Mouse (Mus musculus): ENCODE results near the gene Celsr1. TPM values are rescaled to one million over a fixed set of nuclear protein-coding genes. Genes with fewer than 3 reads are reported as not detected.

Gene Celsr1
- polyA plus RNA-seq, 1 experiment from 2014 or later, result 3.9 TPM

DNA sequence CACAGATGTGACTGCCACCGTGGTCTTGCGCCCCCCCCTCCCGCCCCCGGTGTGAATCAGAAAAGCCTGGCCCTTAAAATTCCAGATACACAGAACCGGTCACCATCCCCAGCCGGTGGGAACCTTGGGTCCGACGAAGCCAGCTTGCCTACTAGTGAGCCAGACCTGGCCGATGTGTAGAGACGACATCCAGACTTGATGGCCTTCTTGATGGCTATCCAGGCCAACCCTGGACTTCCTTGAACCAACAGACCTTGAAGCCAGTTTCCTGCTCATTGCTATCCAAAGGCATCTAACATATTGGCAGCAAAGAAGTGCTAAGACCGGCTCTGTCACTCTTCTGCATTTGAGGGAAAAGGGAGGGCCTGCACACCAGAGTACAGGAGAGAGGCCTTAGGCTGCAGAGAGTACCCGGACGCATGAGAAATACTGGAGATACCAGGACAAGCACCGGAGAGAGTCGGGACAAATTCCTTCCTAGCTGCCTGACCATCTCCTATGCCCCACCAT is 174.5 kb downstream of the Celsr1 start:
- ATAC-seq (replicated peaks; ENCODE audit: low FRiP score), result peak; percentile 23
- WGBS, result 5% methylated on average over 15 of the region's 15 CpGs

DNA sequence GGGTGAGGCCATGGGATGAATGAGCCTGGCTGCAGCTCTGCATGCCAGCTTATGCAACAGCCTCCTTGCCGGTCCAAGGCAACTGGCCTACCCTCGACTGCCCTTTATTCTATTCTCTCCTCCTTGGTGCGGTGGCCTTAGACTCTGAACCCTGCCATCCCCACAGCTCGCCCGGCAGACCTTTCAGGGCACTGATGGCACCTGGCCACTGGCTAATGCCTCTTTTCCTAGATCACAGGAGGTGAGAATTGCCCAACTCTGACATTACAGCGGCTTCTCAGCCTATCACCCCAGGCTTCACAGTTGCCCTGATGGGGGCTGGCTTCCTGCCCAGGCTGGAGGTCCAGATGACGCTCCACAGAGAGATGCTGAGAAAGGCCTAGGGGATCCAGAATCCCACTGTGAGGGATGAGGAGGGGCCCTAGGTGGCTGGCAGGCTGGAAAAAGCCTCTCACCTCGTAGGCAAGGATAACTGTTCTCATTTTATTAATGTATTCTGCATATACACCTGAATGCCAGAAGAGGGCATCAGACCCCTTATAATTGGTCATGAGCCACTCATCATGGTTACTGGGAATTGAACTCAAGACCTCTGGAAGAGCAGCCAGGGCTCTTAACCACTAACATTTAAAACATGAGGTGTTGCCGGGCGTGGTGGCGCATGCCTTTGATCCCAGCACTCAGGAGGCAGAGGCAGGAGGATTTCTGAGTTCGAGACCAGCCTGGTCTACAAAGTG is 181.8 kb downstream of the Celsr1 start:
- Histone ChIP-seq H3K9ac (no peak overlapping the region), H3K4me3 (replicated peaks) (no peak overlapping the region), H3K36me3 (no peaks in the 10 kb centered on the region), H3K9me3 (replicated peaks) (no peaks in the 10 kb centered on the region), H3K27ac (no peak overlapping the region), H3K4me1 (no peaks in the 10 kb centered on the region), H3K4me2 (no peak overlapping the region), H3K27me3 (no peaks in the 10 kb centered on the region)
- WGBS, result 87% methylated on average over 12 of the region's 12 CpGs
- no peak for ATAC-seq (replicated peaks; ENCODE audit: low FRiP score)

More for the DNA sequence above, 174.5 kb downstream of the Celsr1 start:
- Histone ChIP-seq H3K4me2 (peak overlapping the region; percentile 89), H3K9ac (peak overlapping the region; percentile 77), H3K27me3 (no peaks in the 10 kb centered on the region), H3K4me1 (peaks cover 25% of the 10 kb centered on the region), H3K27ac (peak overlapping the region; percentile 83), H3K9me3 (replicated peaks) (no peaks in the 10 kb centered on the region), H3K36me3 (peaks cover 31% of the 10 kb centered on the region), H3K4me3 (replicated peaks) (peak overlapping the region; percentile 69)

Other genes with a start within 250 kb of the Celsr1 start
- gene Cdpf1, start 222.1 kb downstream of the Celsr1 start, polyA plus RNA-seq (2015; fragmentation: Nextera tagmentation; extraction: Ambion mirVana), result 29.5 and 32.5 TPM in 2 replicates
- gene Pkdrej, start 212.0 kb downstream of the Celsr1 start, polyA plus RNA-seq (2015; fragmentation: Nextera tagmentation; extraction: Ambion mirVana), result 0.14 and 0.15 TPM in 2 replicates
- gene Ttc38, start 201.5 kb downstream of the Celsr1 start, polyA plus RNA-seq (2015; fragmentation: Nextera tagmentation; extraction: Ambion mirVana), result 6.3 and 6.7 TPM in 2 replicates
- gene Gtse1, start 174.0 kb downstream of the Celsr1 start, polyA plus RNA-seq (2015; fragmentation: Nextera tagmentation; extraction: Ambion mirVana), result 30.3 and 30.8 TPM in 2 replicates
- gene Trmu, start 154.5 kb downstream of the Celsr1 start, polyA plus RNA-seq (2015; fragmentation: Nextera tagmentation; extraction: Ambion mirVana), result 39.4 and 50.4 TPM in 2 replicates
- gene Gramd4, start 23.9 kb upstream of the Celsr1 start, polyA plus RNA-seq (2015; fragmentation: Nextera tagmentation; extraction: Ambion mirVana), result 14.1 and 17.4 TPM in 2 replicates
- gene Cerk, start 152.4 kb upstream of the Celsr1 start, polyA plus RNA-seq (2015; fragmentation: Nextera tagmentation; extraction: Ambion mirVana), result 12.1 and 12.4 TPM in 2 replicates
- gene Tbc1d22a, start 180.7 kb upstream of the Celsr1 start, polyA plus RNA-seq (2015; fragmentation: Nextera tagmentation; extraction: Ambion mirVana), result 13.1 and 13.8 TPM in 2 replicates

All from kidney, embryonic 15.5 days (tissue).